8 mouse cellular contexts compared by ENCODE assay signal in genomic region chr1:127773803-127774500, GRCm38 (mm10). TPM values are rescaled to one million over a fixed set of nuclear protein-coding genes. Genes with fewer than 3 reads are reported as not detected.
DNase-seq lines count a peak whose midpoint lies in the region; ATAC-seq and TF ChIP-seq lines count a peak whose summit lies in the region.

Gene Ccnt2, plus strand, starts transcription at chr1:127774164.

- H3K36me3 ChIP-seq in embryonic facial prominence, embryonic 13.5 days = 0 out of 2 replicates have a peak, but pooled peaks cover 6% of the 10 kb centered on the region
- H3K36me3 ChIP-seq in kidney, adult 2 months (ENCODE audit: control insufficient read depth, insufficient read depth, low read length) = no peaks in the 10 kb centered on the region
- H3K36me3 ChIP-seq in limb, embryonic 12.5 days = peaks cover 16% of the 10 kb centered on the region; the same call in 1 of the 2 replicates
- no peaks in the 10 kb centered on the region for H3K36me3 ChIP-seq in midbrain, embryonic 15.5 days (replicated peaks)
- H3K36me3 ChIP-seq in spleen, adult 2 months (ENCODE audit: control insufficient read depth, insufficient read depth, low read length) = no peaks in the 10 kb centered on the region

- H3K4me2 ChIP-seq in embryonic facial prominence, embryonic 13.5 days = peak within 1 kb of the TSS; percentile 82
- H3K4me2 ChIP-seq in limb, embryonic 12.5 days = peak within 1 kb of the TSS; percentile 84
- peak within 1 kb of the TSS; percentile 79 for H3K4me2 ChIP-seq in midbrain, embryonic 15.5 days

- peak; percentile 98 for ATAC-seq in embryonic facial prominence, embryonic 13.5 days (ENCODE audit: insufficient number of reproducible peaks, insufficient read depth, low FRiP score, low TSS enrichment, low read depth)
- peak; percentile 98 for ATAC-seq in limb, embryonic 12.5 days (ENCODE audit: insufficient number of reproducible peaks, insufficient read depth, low FRiP score, low TSS enrichment, low read depth)
- peak; percentile 98 for ATAC-seq in midbrain, embryonic 15.5 days (replicated peaks)

- peaks cover 8% of the 10 kb centered on the region for H3K4me1 ChIP-seq in embryonic facial prominence, embryonic 13.5 days
- H3K4me1 ChIP-seq in kidney, adult 2 months (ENCODE audit: control insufficient read depth, insufficient read depth, low read length) = peaks cover 7% of the 10 kb centered on the region; the same call in 1 of the 2 replicates
- H3K4me1 ChIP-seq in limb, embryonic 12.5 days (replicated peaks) = peaks cover 14% of the 10 kb centered on the region
- peaks cover 32% of the 10 kb centered on the region for H3K4me1 ChIP-seq in midbrain, embryonic 15.5 days
- peaks cover 2% of the 10 kb centered on the region for H3K4me1 ChIP-seq in spleen, adult 2 months (ENCODE audit: control insufficient read depth, insufficient read depth, insufficient read length)

- TF ChIP-seq POLR2A in kidney, adult 2 months (IDR thresholded peaks at IDR 0.05; ENCODE audit: low read depth, low read length) = peak; percentile 73
- peak; percentile 75 for TF ChIP-seq POLR2A in spleen, adult 2 months (IDR thresholded peaks at IDR 0.05; ENCODE audit: low read depth, low read length)

- H3K9me3 ChIP-seq in embryonic facial prominence, embryonic 13.5 days = no peaks in the 10 kb centered on the region
- no peaks in the 10 kb centered on the region for H3K9me3 ChIP-seq in limb, embryonic 12.5 days
- no peaks in the 10 kb centered on the region for H3K9me3 ChIP-seq in midbrain, embryonic 15.5 days

- H3K27ac ChIP-seq in embryonic facial prominence, embryonic 13.5 days = peak within 1 kb of the TSS; percentile 93
- H3K27ac ChIP-seq in kidney, adult 2 months (ENCODE audit: insufficient read depth, low read depth, low read length) = peak within 1 kb of the TSS; percentile 96
- peak within 1 kb of the TSS; percentile 94 for H3K27ac ChIP-seq in limb, embryonic 12.5 days
- peak within 1 kb of the TSS; percentile 92 for H3K27ac ChIP-seq in midbrain, embryonic 15.5 days
- H3K27ac ChIP-seq in spleen, adult 2 months (ENCODE audit: insufficient read depth, low read length) = peak within 1 kb of the TSS; percentile 95

- WGBS in embryonic facial prominence, embryonic 13.5 days = 0% methylated on average over 62 of the region's 63 CpGs
- 1% methylated on average over 63 of the region's 63 CpGs for WGBS in kidney, adult 2 months
- WGBS in limb, embryonic 12.5 days = under 1% methylated on average over 63 of the region's 63 CpGs
- under 1% methylated on average over 61 of the region's 63 CpGs for WGBS in midbrain, embryonic 15.5 days
- under 1% methylated on average over 63 of the region's 63 CpGs for WGBS in spleen, adult 2 months

- H3K4me3 ChIP-seq in embryonic facial prominence, embryonic 13.5 days = peak within 1 kb of the TSS; percentile 85
- peak within 1 kb of the TSS; percentile 84 for H3K4me3 ChIP-seq in kidney, adult 2 months (ENCODE audit: insufficient read depth, low read depth, low read length)
- H3K4me3 ChIP-seq in limb, embryonic 12.5 days (replicated peaks) = peak within 1 kb of the TSS; percentile 93
- H3K4me3 ChIP-seq in midbrain, embryonic 15.5 days = peak within 1 kb of the TSS; percentile 55
- peak within 1 kb of the TSS; percentile 94 for H3K4me3 ChIP-seq in spleen, adult 2 months (ENCODE audit: extremely low read depth, insufficient read depth, insufficient read length)

- peak within 1 kb of the TSS; percentile 94 for H3K9ac ChIP-seq in embryonic facial prominence, embryonic 13.5 days
- H3K9ac ChIP-seq in limb, embryonic 12.5 days (replicated peaks) = peak within 1 kb of the TSS; percentile 94
- H3K9ac ChIP-seq in midbrain, embryonic 15.5 days = peak within 1 kb of the TSS; percentile 68

- no peaks in the 10 kb centered on the region for H3K27me3 ChIP-seq in embryonic facial prominence, embryonic 13.5 days
- no peaks in the 10 kb centered on the region for H3K27me3 ChIP-seq in kidney, adult 2 months (replicated peaks; ENCODE audit: control insufficient read depth, insufficient read depth, low read length)
- no peaks in the 10 kb centered on the region for H3K27me3 ChIP-seq in limb, embryonic 12.5 days
- H3K27me3 ChIP-seq in midbrain, embryonic 15.5 days (replicated peaks) = no peaks in the 10 kb centered on the region
- no peaks in the 10 kb centered on the region for H3K27me3 ChIP-seq in spleen, adult 2 months (ENCODE audit: control insufficient read depth, insufficient read depth, low read length)

- peak; percentile 100 for DNase-seq in 3134 (ENCODE audit: extremely low read depth, insufficient read length, low spot score)
- DNase-seq in adrenal gland, postnatal 36 days = peak; percentile 99 to 100
- DNase-seq in heart, adult 18-20 months = peak; percentile 98 to 100
- peak; percentile 100 for DNase-seq in kidney, adult 2 months
- DNase-seq in spleen, adult 2 months (ENCODE audit: low read depth in 1 of 2, low spot score in 2 of 2) = peak; percentile 99

- TF ChIP-seq CTCF in kidney, adult 2 months (conservative IDR thresholded peaks at IDR 0.05; ENCODE audit: insufficient read depth, insufficient read length, low read depth, low read length) = no peak
- TF ChIP-seq CTCF in spleen, adult 2 months (IDR thresholded peaks at IDR 0.05; ENCODE audit: extremely low read depth, insufficient read depth, insufficient read length, insufficient replicate concordance) = no peak

RNA-seq across cellular contexts. Expression of gene Ccnt2, which starts in this region (rescaled TPM):
- total RNA-seq in adrenal gland, postnatal 36 days (2021) = 10 to 100 TPM; 37.9 to 45.0 TPM
- 100 and 109 TPM in 2 replicates for polyA plus RNA-seq in embryonic facial prominence, embryonic 13.5 days (2015; fragmentation: Nextera tagmentation; extraction: Ambion mirVana)
- 10 to 100 TPM; 18.1 to 21.1 TPM for total RNA-seq in heart, adult 18-20 months (2021)
- 12.7 and 14.7 TPM in 2 replicates for polyA plus RNA-seq in kidney, adult 2 months (2012; rRNA removed)
- polyA plus RNA-seq in limb, embryonic 12.5 days (2016; fragmentation: Nextera tagmentation; extraction: Ambion mirVana) = 100.0 and 105 TPM in 2 replicates
- 94.8 and 117 TPM in 2 replicates for polyA plus RNA-seq in midbrain, embryonic 15.5 days (2015; fragmentation: Nextera tagmentation; extraction: Ambion mirVana)
- polyA plus RNA-seq in spleen, adult 2 months (2012; rRNA removed) = 18.7 and 19.5 TPM in 2 replicates

Comparison
In these comparisons a context has a peak if more than half of its experiments do, and no peak if none do; other contexts are left out.
1. Peak in every context shown above with its lines: DNase-seq, ATAC-seq, H3K4me3 ChIP-seq and H3K27ac ChIP-seq.